Mouse (Mus musculus) spleen, adult 2 months (tissue): ENCODE measurements at regions not wholly inside any gene's neighbourhood (a gene's known extent, or its start where the extent isn't known, plus 50 kb on each side); places are given as distances from the start of the nearest gene placed in this dataset.

Experiments used
- CTCF ChIP-seq: fragments of 200-500 bp; IDR thresholded peaks from 2 replicates; pipeline ENCODE4 v1.5.1; 2011; ENCODE audit warnings: mild to moderate bottlenecking, inconsistent platforms; ENCODE audit not compliant: insufficient read depth, insufficient read length, insufficient replicate concordance; ENCODE audit errors: extremely low read depth
- POLR2A ChIP-seq: fragments of 200-500 bp; IDR thresholded peaks from 2 replicates; pipeline ENCODE4 v1.6.1; 2011; ENCODE audit warnings: low read depth, low read length, inconsistent platforms

DNA sequence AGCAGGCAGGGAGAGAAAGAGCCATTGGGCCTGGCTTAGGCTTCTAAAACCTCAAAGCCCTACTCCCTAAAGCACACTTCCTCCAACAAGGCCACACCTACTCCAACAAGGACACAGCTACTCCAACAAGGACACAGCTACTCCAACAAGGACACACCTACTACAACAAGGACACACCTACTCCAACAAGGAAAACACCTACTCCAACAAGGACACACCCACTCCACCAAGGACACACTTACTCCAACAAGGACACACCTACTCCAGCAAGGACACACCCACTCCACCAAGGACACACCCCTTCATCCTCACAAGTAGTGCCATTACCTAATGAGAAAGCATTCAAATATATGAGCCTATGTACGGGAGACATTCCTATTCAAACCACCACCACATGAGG lies 216.4 kb upstream of the Zfp703 start:
- no peak for TF ChIP-seq CTCF
- TF ChIP-seq POLR2A = no peak
